Mouse (Mus musculus) intestine, embryonic 16.5 days (tissue): ENCODE results near the gene Mertk. TPM values are rescaled to one million over a fixed set of nuclear protein-coding genes. Genes with fewer than 3 reads are reported as not detected.

Source experiments
- ATAC-seq: fragments of 200-750 bp; cut with Nextera tagmentation; 2 replicates; pipeline ENCODE4 v1.8.0; 2017; ENCODE audit warnings: moderate TSS enrichment, moderate library complexity
- H3K27ac ChIP-seq: fragments of 300-500 bp; sonication (generic); 2 replicates; pipeline ENCODE4 v1.5.1; 2014; ENCODE audit warnings: mild to moderate bottlenecking, low read length
- H3K27me3 ChIP-seq: fragments of 300-500 bp; sonication (generic); replicated peaks from 2 replicates; pipeline ENCODE4 v1.6.1; 2014; ENCODE audit warnings: low read length, control low read depth, mixed read lengths; ENCODE audit not compliant: control insufficient read depth, insufficient read depth
- H3K36me3 ChIP-seq: fragments of 300-500 bp; sonication (generic); 2 replicates; pipeline ENCODE4 v1.6.1; 2014; ENCODE audit warnings: low read length, control low read depth; ENCODE audit not compliant: control insufficient read depth, insufficient read depth
- H3K4me1 ChIP-seq: fragments of 300-500 bp; sonication (generic); 2 replicates; pipeline ENCODE4 v1.6.1; 2014; ENCODE audit warnings: low read length, control low read depth, mixed read lengths; ENCODE audit not compliant: control insufficient read depth, insufficient read depth
- H3K4me2 ChIP-seq: fragments of 300-500 bp; sonication (generic); 2 replicates; pipeline ENCODE4 v1.6.1; 2014; ENCODE audit warnings: low read depth, low read length, control low read depth
- H3K4me3 ChIP-seq: fragments of 300-500 bp; sonication (generic); 2 replicates; pipeline ENCODE4 v1.5.1; 2014; ENCODE audit warnings: mild to moderate bottlenecking, low read length
- H3K9ac ChIP-seq: fragments of 300-500 bp; sonication (generic); 2 replicates; pipeline ENCODE4 v1.6.1; 2014; ENCODE audit warnings: low read depth, low read length
- H3K9me3 ChIP-seq: fragments of 300-500 bp; sonication (generic); 2 replicates; pipeline ENCODE4 v1.6.1; 2016; ENCODE audit warnings: low read length, control low read depth; ENCODE audit not compliant: control insufficient read depth
- WGBS: fragments of 180-500 bp; shearing (Covaris S2); extraction: QIAGEN DNeasy Blood & Tissue Kit; methylation state at CpG from one replicate; pipeline ENCODE4 v1.1.7; 2014; 5-methylcytosine and 5-hydroxymethylcytosine counted together
- polyA plus RNA-seq: library from polyadenylated mRNA; unstranded; fragments of >200 nt; fragmentation: Nextera tagmentation; extraction: Ambion mirVana; gene quantifications from 2 replicates; pipeline ENCODE4 v1.2.1, GENCODE M21; 2015

Mertk gene
- polyA plus RNA-seq, 1 experiment from 2014 or later = 13.5 TPM

DNA sequence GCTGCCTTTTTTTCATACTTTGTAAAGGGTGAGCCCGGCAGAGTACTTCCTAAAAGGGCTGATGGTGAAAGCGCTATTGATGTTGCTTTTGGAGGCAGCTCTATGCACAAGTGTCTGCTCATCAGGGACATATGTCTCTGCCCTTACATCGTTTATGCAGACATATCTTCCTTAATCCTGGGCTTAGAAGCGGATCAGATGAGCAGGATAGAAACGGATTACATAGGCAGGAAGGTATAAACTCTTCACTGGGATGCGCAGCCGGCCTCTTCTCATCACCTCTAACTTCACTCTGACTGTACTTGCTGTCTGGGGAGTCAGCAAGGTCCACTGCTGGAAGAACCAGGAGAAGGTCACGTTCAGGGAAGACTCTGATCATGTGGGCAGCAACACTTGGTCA is 138.8 kb downstream of the Mertk start:
- no peaks in the 10 kb centered on the region for H3K9me3 ChIP-seq
- ATAC-seq = no peak

DNA sequence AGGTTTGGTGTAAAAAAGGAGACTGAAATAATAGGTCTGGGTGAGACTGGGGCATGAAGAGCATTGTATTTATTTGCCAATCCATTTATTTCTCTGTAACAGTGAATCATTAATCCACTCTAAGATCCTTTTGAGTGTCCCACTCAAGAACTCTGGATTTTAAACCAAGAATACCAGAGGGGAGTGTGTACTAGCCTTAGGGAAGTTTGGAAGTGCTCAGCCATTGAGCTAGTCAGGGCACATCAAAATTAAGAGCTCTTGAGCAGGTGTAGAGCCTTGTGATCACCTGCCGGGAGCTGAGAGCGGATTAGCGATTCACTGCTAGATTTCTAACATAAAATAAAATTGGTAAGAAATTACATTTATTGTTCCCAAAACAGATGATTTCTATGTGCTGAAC is 139.9 kb downstream of the Mertk start:
- no peak for ATAC-seq

More for the DNA sequence above, 138.8 kb downstream of the Mertk start:
- Histone ChIP-seq H3K36me3 (no peaks in the 10 kb centered on the region; the same call in 1 of the 2 replicates), H3K27ac (no peak overlapping the region), H3K27me3 (no peaks in the 10 kb centered on the region), H3K4me1 (peaks cover 3% of the 10 kb centered on the region; the same call in 1 of the 2 replicates), H3K9ac (no peak overlapping the region), H3K4me2 (no peak overlapping the region), H3K4me3 (no peak overlapping the region)
- WGBS = 88% methylated on average over 8 of the region's 8 CpGs

DNA sequence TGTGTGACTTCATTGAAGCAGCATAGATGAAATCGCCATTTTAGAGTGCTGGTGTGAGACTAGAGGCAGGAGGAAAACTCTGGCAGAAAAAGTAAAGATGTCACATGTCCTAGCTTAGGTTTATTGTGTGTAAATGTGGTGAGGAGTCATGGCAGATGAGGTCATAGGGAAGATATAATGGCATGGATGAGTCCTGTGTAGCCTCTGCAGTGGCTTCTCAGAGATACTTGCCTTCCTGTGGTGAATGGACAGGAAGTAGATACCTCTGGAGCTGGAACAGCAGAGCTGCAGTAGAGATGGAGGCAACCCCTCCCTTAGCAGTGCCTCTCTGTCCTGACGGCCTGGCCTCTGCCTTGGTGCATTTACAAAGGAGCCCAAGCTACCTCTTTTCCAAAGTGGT is 140.7 kb downstream of the Mertk start:
- H3K36me3 ChIP-seq = peaks cover 3% of the 10 kb centered on the region; the same call in 1 of the 2 replicates
- no peak overlapping the region for H3K27ac ChIP-seq

More for the DNA sequence above, 139.9 kb downstream of the Mertk start:
- Histone ChIP-seq H3K27me3 (no peaks in the 10 kb centered on the region), H3K9ac (no peak overlapping the region), H3K4me3 (no peak overlapping the region), H3K4me2 (no peak overlapping the region), H3K9me3 (no peaks in the 10 kb centered on the region), H3K27ac (no peak overlapping the region), H3K36me3 (no peaks in the 10 kb centered on the region; the same call in 1 of the 2 replicates), H3K4me1 (no peaks in the 10 kb centered on the region)
- WGBS = 93% methylated on average over 3 of the region's 3 CpGs

DNA sequence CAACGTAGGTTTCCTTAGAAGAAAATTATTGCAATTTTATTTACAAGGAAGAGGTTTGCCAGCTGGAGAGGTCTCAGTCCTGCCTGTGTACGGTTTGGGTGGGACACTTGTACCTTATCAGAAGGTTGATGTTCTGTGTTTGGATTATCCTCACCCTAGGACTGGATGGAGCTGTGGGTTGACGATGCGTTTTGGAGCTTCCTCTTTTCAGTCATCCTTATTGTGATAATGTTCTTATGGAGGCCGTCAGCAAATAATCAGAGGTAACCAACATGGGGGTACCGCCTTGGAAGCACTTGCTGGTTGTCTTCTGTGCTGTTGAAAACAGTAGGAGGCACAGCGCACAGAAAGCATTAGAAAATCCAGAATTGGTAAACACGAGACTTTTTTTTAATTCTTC is 143.7 kb downstream of the Mertk start:
- H3K36me3 ChIP-seq = peaks cover 5% of the 10 kb centered on the region; the same call in 1 of the 2 replicates
- H3K4me2 ChIP-seq = no peak overlapping the region
- 0 out of 2 replicates have a peak, but pooled peaks cover under 1% of the 10 kb centered on the region for H3K4me1 ChIP-seq
- 87% methylated on average over 8 of the region's 8 CpGs for WGBS
- H3K9me3 ChIP-seq = no peaks in the 10 kb centered on the region
- H3K9ac ChIP-seq = no peak overlapping the region
- H3K4me3 ChIP-seq = no peak overlapping the region
- ATAC-seq = no peak
- no peak overlapping the region for H3K27ac ChIP-seq
- H3K27me3 ChIP-seq = no peaks in the 10 kb centered on the region

More for the DNA sequence above, 140.7 kb downstream of the Mertk start:
- Histone ChIP-seq H3K4me2 (no peak overlapping the region), H3K4me1 (no peaks in the 10 kb centered on the region), H3K4me3 (no peak overlapping the region), H3K9ac (no peak overlapping the region), H3K27me3 (no peaks in the 10 kb centered on the region), H3K9me3 (no peaks in the 10 kb centered on the region)
- 90% methylated on average over 2 of the region's 2 CpGs for WGBS
- ATAC-seq = no peak

DNA sequence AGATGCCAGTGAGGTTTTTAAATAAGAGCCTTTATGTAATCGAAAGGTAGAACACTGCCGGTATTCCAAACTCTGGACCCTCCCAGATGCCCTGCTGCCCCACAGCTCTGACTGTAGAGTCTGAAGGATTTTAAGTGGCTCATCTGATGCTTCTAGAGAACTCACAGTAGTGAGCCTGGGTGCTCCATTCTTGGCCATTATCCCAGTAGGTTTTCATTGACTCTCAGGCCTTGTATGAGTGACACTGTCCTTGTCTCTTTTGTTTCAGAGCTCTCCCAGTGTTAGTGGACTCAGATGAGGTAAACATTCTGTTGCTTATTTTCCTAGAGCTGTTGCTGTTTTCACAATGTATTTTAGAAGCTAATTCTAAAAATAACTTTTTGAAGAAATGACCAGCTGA is 151.3 kb downstream of the Mertk start:
- no peak overlapping the region for H3K9ac ChIP-seq
- H3K4me1 ChIP-seq = 0 out of 2 replicates have a peak, but pooled peaks cover 3% of the 10 kb centered on the region
- H3K36me3 ChIP-seq = 0 out of 2 replicates have a peak, but pooled peaks cover 2% of the 10 kb centered on the region
- no peaks in the 10 kb centered on the region for H3K9me3 ChIP-seq
- ATAC-seq = no peak
- no peak overlapping the region for H3K4me3 ChIP-seq
- H3K27ac ChIP-seq = no peak overlapping the region
- H3K4me2 ChIP-seq = no peak overlapping the region
- no peaks in the 10 kb centered on the region for H3K27me3 ChIP-seq
- WGBS = 83% methylated on average over 2 of the region's 2 CpGs

Other genes starting within 250 kb of the Mertk start
- gene Spdye4c, start 107.7 kb upstream of the Mertk start, polyA plus RNA-seq = not detected in 2 replicates
- 39.8 and 41.7 TPM in 2 replicates for gene Anapc1, start 11.6 kb upstream of the Mertk start, polyA plus RNA-seq
- gene Tmem87b, start 119.2 kb downstream of the Mertk start, polyA plus RNA-seq = 54.6 and 62.4 TPM in 2 replicates
- 12.4 and 13.3 TPM in 2 replicates for gene Fbln7, start 164.0 kb downstream of the Mertk start, polyA plus RNA-seq
- 5.7 and 6.1 TPM in 2 replicates for gene Zc3h8, start 245.1 kb downstream of the Mertk start, polyA plus RNA-seq